Mouse (Mus musculus) ES-CJ7 (cell line): Measurements from ENCODE around the gene Fam120a.

Experiments used
- DNase-seq: peaks from one replicate; pipeline ENCODE4 v3.0.0; 2011; ENCODE audit warnings: low read depth, low spot score

The Fam120a gene

GRCm38 (mm10) chr13:48857246-48857932 is 110.4 kb downstream of the Fam120a start:
- peak; percentile 20 for DNase-seq

DNA sequence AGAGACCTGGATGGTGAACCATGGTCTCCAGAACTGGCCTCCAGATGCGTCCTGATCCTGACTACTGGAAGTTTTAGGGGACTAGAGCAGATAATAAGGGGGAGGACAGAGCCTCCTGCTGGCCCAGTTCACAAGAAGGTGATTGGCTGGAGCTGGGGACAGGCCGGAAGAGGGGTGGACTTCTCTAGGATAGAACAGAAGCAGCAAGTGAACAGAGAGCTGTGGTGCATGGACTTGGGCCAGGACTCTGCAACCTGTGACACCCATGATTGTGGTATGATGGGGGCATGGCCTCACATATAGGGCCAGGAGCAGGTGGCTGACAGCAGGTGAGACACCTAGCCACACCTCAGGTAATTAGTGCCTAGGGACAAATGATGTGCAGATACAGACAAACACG is 113.9 kb downstream of the Fam120a start:
- no peak for DNase-seq

DNA sequence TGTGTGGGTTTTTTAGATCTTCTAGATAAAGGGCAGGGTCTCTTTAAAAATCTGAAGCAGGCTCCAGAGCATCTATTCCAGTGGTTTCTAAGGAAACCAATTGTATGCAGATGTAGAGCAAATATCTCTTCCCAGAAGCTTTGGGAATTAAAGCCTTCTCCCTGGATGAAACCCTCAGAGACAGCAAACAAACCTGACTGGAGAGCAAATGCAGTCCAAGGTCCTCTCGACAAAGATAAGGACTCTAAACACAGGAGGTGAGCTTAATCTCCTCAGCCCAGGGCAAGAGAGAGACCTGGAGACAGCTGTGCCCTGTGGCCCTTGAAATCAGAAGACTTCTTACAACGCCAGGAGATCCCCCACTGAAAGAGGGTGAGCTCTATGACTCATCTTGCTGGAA is 114.3 kb downstream of the Fam120a start:
- no peak for DNase-seq

DNA sequence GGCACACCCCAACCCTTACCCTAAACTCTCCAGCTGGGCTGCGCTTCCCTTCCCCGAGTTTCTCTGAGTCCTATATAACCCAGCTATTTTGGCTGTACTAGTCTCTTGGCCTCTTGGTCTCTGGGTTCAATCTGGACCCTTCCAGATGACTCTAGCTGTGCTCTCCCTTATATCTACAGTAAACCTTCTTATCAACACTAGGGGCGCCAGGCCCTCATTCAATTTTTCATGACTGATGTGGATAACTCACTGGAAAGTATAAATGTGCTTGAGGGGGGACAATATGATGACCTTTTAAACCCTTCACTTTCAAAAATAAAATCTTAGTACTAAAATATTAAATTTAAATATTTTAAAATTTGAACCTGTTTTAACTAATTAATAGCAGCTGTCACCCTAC is 115.0 kb downstream of the Fam120a start:
- no peak for DNase-seq

- DNase-seq = no peak
These were observed 116.1 kb downstream of the Fam120a start for GRCm38 (mm10) chr13:48851719-48852118.

DNA sequence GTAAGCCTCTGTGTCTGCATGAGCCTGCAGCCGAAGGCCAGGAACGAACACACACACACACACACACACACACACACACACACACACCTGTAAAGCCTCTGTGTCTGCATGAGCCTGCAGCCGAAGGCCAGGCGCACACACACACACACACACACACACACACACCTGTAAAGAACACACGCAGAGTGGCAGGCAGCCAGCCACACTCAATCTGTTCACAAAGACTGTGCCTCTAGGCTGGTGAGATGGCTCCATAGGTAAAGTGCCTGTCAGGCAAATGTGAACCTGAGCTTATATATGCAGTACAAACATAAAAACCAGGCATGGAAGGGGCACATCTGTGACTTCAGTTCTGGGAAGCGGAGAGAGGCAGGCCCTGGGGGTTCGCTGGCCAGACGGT is 117.0 kb downstream of the Fam120a start:
- DNase-seq = no peak

DNA sequence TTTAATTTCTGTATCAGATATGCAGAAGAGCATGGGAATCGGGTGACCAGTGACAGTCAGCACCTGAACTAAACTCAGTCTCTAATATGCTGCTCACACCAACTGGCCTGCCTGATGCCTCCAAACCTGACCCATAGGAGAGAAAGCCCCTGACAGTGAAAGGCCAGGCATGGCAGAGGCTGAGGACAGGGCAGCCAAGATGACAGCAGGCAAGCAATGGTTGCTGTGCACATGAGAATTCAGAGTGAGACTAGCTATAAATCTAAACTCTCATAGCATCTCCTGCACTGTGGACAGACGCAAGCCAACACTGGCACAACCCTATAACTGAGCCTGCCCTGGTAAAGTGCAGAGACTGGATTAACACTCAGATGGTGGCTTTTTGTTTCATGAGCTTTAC is 117.5 kb downstream of the Fam120a start:
- DNase-seq = no peak

- no peak for DNase-seq
These were observed 118.7 kb downstream of the Fam120a start for GRCm38 (mm10) chr13:48849155-48849554.

DNA sequence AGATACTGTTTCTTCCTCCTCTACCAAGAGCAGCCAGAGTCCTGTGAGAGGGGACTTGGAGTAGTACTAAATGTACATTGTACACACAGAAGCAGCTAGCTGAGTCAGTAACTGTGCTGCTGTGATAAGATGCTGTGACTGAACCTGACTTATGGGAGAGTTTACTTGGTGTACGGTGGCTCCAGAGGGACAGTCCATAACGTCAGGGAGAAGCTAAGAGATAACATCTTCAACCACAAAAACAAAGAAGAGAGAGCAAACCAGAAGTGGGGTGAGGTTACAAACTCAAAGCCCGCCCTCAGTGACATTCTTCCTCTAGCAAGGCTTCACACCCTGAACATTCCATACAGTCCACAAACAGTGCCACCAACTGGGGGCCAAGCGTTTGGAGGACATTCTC is 122.5 kb downstream of the Fam120a start:
- no peak for DNase-seq

DNA sequence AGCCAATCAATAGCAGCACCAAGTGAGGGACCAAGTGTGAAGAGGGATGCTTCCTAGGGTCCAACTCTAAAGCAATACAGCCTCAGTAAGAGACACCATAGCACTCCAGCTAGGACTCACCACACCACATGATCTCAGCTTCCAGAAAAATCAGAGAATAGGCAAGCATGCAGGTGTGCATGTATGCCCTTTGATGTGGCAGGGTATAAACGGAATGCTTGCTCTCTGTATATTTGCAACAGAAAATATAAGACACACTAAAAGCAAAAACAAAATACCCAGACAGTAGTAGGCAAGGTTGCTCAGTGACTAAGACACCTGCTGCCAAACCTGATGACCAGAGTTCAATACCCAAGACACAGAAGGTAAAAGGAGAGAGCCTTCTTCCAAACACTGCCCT is 124.3 kb downstream of the Fam120a start:
- DNase-seq = no peak

DNA sequence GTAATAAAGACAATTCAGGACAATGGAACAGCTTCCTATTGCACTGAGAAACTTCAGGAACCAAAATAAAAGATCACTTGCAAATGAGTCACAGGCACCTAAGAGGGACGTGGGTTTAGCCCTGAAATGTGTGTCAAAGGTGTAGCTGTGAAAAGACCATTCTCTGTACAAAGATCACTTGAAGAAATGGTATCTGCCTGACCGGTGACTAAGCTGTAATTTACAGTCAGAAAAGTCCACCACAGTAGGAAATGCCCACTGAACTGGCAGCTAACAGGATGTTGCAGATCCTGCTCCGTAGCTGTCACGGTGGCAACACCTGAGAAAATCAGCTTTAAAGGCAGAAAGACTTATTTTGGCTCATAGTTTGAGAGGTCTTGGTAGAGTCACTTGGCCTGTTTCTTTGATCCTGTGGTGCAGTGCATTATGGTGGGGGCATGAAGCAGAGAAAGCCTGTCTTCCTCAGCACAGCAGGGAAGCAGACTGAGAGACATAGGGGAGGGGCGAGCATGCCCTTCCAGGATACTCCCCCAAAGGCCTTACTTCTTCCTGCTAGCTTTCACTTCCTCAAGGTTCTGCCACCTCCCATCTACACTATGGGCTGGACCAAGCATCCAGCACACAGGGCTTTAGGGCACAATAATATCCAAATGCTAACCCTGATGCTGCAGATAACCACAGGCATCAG is 125.8 kb downstream of the Fam120a start:
- DNase-seq = no peak

DNA sequence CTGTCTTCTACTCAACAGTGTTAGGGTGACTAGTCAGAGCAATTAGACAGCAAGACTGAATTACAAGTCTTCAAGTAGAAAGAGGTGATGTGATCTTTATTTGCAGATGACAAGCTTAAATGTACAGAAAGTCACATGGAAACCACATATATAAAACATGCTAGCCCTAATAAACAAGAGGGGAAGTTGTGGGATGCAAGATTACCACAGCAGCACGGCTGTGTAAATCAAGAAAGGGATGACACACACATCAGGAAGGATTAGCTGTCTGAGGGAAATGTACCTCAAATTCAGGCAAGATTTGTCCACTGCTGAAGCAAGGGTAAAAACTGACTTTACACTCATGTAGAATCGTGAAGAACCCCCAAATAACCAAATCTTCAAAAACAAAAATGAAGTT is 129.5 kb downstream of the Fam120a start:
- DNase-seq = no peak

DNA sequence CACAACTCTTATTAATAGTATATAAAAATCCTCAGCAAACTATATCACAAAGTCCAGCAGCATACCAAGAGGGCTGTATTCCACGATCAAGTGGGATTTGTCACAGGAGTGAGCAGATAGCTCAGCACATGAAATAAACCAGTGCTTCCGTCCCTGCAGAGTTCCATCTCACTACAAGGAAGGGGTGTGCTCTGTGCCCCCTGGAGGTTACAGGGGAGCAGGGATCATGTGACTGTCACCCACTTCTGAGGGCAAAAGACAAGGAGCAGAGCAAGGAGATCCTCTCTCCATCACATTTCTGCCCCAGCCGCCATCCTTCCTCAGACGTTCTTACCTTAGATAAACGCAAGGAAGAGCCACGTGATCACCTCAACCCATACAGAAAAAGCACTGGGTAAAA is 130.3 kb downstream of the Fam120a start:
- DNase-seq = no peak

GRCm38 (mm10) chr13:48830528-48831250 is 137.1 kb downstream of the Fam120a start:
- DNase-seq = no peak

DNA sequence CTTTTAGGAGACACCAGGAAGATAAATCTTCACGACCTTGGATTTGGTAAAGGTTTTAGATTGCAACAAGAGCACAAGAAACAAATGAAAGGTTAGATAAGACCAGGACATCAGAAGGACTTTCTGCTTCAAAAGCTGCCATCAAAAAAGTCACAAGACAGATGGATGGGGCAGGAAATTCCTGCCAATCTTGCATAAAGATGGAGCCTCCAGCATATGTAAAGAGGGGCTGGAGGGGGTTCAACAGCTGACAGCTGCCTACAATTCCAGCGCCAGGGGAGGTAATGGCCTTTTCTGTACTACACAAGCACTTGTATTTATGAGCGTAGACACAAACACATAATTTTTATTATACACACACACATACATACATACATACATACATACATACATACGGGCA is 138.0 kb downstream of the Fam120a start:
- no peak for DNase-seq
